Mouse (Mus musculus): ENCODE results near the gene Crlf3. TPM values are rescaled to one million over a fixed set of nuclear protein-coding genes. Genes with fewer than 3 reads are reported as not detected.
"Not testable (repeated sequence)": the region's sequence is repeated elsewhere in the genome, so short reads cannot be mapped to it uniquely, and the experiment has no call there.

Crlf3 gene
- polyA plus RNA-seq, 1 experiment, result 81.6 TPM

DNA sequence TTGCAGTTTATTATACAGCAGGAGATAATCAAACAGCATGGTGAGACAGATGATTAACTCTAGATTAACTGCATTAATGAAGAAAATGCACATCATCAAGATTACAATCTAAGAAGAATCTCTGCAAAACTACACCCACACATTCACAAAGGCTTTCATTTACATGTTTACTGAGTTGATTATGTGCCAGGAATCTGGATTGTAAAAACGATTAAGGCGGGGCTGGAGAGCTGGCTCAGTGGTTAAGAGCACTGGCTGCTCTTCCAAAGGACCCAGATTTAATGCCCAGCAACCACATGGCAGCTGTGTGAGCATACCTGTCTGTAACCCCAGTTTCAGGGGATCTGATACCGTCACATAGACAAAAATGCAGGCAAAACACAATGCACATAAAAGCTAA, 11.0 kb downstream of the Crlf3 start:
- no peak overlapping the region for H3K27ac ChIP-seq (ENCODE audit: insufficient read depth, low read depth, low read length)
- no peak overlapping the region for H3K4me3 ChIP-seq (ENCODE audit: insufficient read depth, low read length)
- H3K4me1 ChIP-seq (ENCODE audit: control insufficient read depth, insufficient read depth, low read length), result peaks cover 49% of the 10 kb centered on the region
- TF ChIP-seq CTCF (IDR thresholded peaks at IDR 0.05; ENCODE audit: low read depth, low read length) (no peak), POLR2A (IDR thresholded peaks at IDR 0.05; ENCODE audit: borderline replicate concordance, low read depth, low read length) (no peak)

DNA sequence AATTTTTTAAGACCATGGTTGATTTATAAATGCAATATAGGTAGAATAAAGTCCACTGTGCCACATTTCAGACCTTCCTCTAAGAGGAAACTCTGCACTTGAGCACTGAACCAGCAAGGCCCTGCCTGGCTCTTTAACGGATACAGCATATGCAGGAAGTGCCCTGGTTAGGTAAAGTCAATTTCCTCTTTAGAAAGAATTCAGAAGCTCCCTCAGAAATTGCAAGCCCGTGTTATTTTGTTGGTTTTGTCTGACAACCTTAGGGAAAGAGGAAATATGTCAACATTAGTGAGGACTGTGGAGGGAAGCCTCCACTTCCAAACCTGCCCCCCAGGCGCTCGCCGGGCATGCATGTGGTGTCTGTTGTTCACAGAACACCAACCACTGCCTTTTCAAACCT, 13.2 kb downstream of the Crlf3 start:
- Histone ChIP-seq H3K4me1 (ENCODE audit: control insufficient read depth, insufficient read depth, low read length) (peaks cover 35% of the 10 kb centered on the region), H3K27ac (ENCODE audit: insufficient read depth, low read depth, low read length) (peak overlapping the region; percentile 72), H3K4me3 (ENCODE audit: insufficient read depth, low read length) (no peak overlapping the region)
- TF ChIP-seq CTCF (IDR thresholded peaks at IDR 0.05; ENCODE audit: low read depth, low read length), result no peak
- TF ChIP-seq POLR2A (IDR thresholded peaks at IDR 0.05; ENCODE audit: borderline replicate concordance, low read depth, low read length), result no peak

DNA sequence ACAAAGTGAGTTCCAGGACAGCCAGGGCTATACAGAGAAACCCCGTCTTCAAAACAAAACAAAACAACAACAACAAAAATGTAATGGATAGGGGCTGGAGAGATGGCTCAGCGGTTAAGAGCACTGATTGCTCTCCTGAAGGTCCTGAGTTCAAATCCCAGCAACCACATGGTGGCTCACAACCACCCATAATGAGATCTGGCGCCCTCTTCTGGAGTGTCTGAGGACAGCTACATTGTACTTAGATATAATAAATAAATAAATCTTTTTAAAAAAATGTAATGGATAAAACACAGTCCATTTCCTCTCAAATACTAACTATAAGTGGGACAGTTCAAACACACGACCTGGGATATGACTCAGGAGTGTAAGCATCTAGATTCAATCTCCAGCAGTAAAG, 14.4 kb downstream of the Crlf3 start:
- H3K4me3 ChIP-seq (ENCODE audit: insufficient read depth, low read length); H3K27ac ChIP-seq (ENCODE audit: insufficient read depth, low read depth, low read length): not testable (repeated sequence)
- H3K4me1 ChIP-seq (ENCODE audit: control insufficient read depth, insufficient read depth, low read length), result peaks cover 30% of the 10 kb centered on the region

DNA sequence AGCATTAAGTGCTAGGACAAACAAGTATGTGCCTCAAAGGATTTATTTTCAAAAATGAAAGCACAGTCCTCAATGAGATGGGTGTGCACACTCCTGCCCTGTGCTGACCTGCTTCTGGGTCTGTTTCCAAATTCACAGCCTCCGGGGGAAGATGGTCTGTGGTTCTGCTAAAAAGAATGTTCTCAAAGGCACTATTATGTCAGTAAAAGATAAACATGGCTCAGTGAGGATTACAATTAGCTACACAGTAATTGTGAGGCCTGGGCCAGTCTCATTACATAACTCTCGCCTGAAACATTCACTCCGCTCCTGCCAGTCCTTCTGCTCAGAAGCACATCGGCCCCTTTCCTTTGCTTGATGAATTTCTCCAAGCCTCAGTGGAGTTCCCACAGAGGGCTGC, 18.6 kb downstream of the Crlf3 start:
- H3K4me3 ChIP-seq (ENCODE audit: insufficient read depth, low read length), result no peak overlapping the region
- H3K27ac ChIP-seq (ENCODE audit: insufficient read depth, low read depth, low read length), result no peak overlapping the region
- TF ChIP-seq POLR2A (IDR thresholded peaks at IDR 0.05; ENCODE audit: borderline replicate concordance, low read depth, low read length), result no peak
- no peak for TF ChIP-seq CTCF (IDR thresholded peaks at IDR 0.05; ENCODE audit: low read depth, low read length)

DNA sequence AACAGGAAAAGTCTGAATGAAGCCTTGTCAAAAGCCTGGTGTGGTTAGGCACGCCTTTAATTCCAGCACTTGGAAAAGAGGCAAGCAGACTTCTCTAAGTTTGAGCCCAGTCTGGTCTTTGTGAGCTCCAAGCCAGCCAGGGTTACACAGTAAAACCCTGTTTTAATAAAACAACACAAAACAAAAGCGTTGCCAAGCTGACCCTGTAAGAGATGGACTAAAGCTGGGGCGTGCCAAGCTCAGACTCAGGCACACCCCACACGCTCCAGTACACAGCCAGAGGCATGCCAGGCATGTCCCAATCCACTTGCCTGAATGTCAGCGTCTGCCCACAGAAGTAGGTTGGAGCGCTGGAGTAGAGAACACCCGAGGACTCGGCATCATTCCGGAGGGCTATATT, 24.6 kb downstream of the Crlf3 start:
- Histone ChIP-seq H3K27ac (ENCODE audit: insufficient read depth, low read depth, low read length) (no peak overlapping the region), H3K4me3 (ENCODE audit: insufficient read depth, low read length) (no peak overlapping the region), H3K4me1 (ENCODE audit: control insufficient read depth, insufficient read depth, low read length) (no peaks in the 10 kb centered on the region; the same call in 1 of the 2 replicates)
- TF ChIP-seq POLR2A (IDR thresholded peaks at IDR 0.05; ENCODE audit: borderline replicate concordance, low read depth, low read length) (no peak), CTCF (IDR thresholded peaks at IDR 0.05; ENCODE audit: low read depth, low read length) (no peak)

More for the DNA sequence above, 18.6 kb downstream of the Crlf3 start:
- H3K4me1 ChIP-seq (ENCODE audit: control insufficient read depth, insufficient read depth, low read length), result peaks cover 3% of the 10 kb centered on the region

DNA sequence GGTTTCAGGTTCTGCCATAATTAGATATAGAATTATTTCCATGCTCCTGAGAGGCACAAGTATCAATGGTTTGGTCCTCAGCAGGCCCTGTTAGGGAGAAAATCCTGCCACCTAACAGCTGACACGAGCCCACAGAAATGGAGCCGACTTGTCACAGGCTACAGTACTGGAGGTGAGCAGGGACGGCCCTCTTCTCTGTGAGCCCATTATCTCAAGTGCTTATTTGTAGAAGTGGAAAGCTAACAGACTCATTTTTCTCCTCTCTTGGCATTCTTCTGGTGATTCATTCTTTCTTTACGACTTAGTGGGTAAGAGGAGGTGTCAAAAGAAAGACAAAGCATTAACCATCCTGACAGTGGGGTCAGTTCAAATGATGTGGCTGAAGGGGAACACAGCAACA, 26.1 kb downstream of the Crlf3 start:
- Histone ChIP-seq H3K4me3 (ENCODE audit: insufficient read depth, low read length) (no peak overlapping the region), H3K27ac (ENCODE audit: insufficient read depth, low read depth, low read length) (no peak overlapping the region), H3K4me1 (ENCODE audit: control insufficient read depth, insufficient read depth, low read length) (no peaks in the 10 kb centered on the region; the same call in 1 of the 2 replicates)
- TF ChIP-seq POLR2A (IDR thresholded peaks at IDR 0.05; ENCODE audit: borderline replicate concordance, low read depth, low read length) (no peak), CTCF (IDR thresholded peaks at IDR 0.05; ENCODE audit: low read depth, low read length) (no peak)

DNA sequence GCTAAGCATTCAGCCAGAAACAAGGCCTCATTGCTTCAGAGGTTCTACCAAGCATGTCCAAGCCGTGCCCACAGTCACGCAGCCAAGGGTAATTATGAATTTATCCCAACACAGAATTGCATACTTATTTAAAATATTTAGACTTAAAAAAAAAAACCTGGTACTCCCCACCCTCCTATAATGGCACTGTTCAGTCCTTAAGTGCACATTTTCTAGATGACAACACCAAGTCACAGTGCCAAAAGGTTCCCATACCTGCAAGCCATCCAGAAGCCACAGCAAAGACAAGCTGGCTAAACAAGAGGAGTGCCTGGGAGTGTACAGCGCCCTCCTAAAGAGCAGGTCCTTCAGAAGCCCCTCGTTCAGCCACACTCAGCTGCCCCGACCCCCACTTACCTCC, 27.6 kb downstream of the Crlf3 start:
- TF ChIP-seq POLR2A (IDR thresholded peaks at IDR 0.05; ENCODE audit: borderline replicate concordance, low read depth, low read length) (no peak), CTCF (IDR thresholded peaks at IDR 0.05; ENCODE audit: low read depth, low read length) (no peak)
- Histone ChIP-seq H3K27ac (ENCODE audit: insufficient read depth, low read depth, low read length) (no peak overlapping the region), H3K4me1 (ENCODE audit: control insufficient read depth, insufficient read depth, low read length) (no peaks in the 10 kb centered on the region; the same call in 1 of the 2 replicates), H3K4me3 (ENCODE audit: insufficient read depth, low read length) (no peak overlapping the region)

DNA sequence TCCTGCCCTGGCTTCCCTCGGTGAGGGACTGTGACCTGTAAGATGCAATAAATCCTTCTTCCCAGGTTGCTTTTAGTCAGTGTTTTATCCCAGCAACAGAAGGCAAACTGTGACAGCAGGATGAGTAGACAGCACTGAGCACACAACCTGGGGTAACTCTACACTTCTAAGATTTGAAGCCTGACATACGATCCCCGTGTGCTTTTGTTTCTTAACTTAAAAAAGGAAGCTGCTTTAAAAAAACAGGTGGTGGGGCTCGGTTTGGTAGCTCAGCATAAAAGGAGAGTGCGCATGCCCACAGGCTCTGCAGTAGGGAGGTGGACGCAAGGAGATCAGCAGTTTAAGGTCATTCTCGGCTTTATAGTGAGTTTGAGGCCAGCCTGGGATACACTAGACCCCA, 28.3 kb downstream of the Crlf3 start:
- H3K4me1 ChIP-seq (ENCODE audit: control insufficient read depth, insufficient read depth, low read length), result no peaks in the 10 kb centered on the region
- TF ChIP-seq POLR2A (IDR thresholded peaks at IDR 0.05; ENCODE audit: borderline replicate concordance, low read depth, low read length) (no peak), CTCF (IDR thresholded peaks at IDR 0.05; ENCODE audit: low read depth, low read length) (no peak)

DNA sequence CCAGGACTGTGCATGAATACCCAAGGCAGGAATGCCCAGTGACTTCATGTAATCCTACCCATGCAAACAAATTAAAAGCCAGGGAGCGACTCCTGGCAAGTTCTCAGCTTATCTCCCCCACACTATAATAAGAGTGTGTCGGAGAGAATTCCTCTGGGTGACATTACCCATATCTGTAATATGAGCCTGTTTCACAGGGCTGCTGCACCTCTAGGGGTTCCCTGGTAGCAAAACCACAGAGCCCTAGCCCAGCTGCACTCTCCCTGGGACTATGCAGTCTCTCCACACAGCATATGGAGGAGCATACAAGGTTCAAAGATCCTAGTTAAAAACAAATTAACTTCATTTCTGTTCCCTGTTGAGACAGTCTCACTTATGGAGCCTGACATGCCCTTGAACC, 30.7 kb downstream of the Crlf3 start:
- no peak for TF ChIP-seq POLR2A (IDR thresholded peaks at IDR 0.05; ENCODE audit: borderline replicate concordance, low read depth, low read length)
- TF ChIP-seq CTCF (IDR thresholded peaks at IDR 0.05; ENCODE audit: low read depth, low read length), result no peak
- H3K4me1 ChIP-seq (ENCODE audit: control insufficient read depth, insufficient read depth, low read length), result no peaks in the 10 kb centered on the region

More for the DNA sequence above, 28.3 kb downstream of the Crlf3 start:
- no peak overlapping the region for H3K27ac ChIP-seq (ENCODE audit: insufficient read depth, low read depth, low read length)
- H3K4me3 ChIP-seq (ENCODE audit: insufficient read depth, low read length), result no peak overlapping the region

DNA sequence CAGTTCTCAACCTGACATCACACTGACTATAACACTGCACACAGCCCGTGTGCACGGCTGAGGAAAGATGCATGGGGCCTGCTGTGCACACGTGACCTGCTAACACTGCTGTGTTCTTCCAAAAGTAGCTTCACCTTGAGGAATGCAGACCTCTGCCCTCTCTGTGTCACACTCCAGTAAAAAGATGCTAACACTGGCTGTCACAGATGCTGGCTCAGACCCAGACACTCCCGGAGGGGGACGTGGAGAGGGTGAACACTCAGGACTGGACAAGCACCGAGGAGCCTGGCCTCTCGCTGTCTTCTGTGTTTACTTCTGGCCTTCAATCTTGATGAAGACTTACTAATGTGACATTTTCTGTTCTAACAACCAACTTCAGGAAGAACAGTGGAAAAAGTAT, 33.9 kb downstream of the Crlf3 start:
- TF ChIP-seq POLR2A (IDR thresholded peaks at IDR 0.05; ENCODE audit: borderline replicate concordance, low read depth, low read length), result no peak
- TF ChIP-seq CTCF (IDR thresholded peaks at IDR 0.05; ENCODE audit: low read depth, low read length), result no peak
- Histone ChIP-seq H3K4me1 (ENCODE audit: control insufficient read depth, insufficient read depth, low read length) (peaks cover 15% of the 10 kb centered on the region), H3K27ac (ENCODE audit: insufficient read depth, low read depth, low read length) (no peak overlapping the region), H3K4me3 (ENCODE audit: insufficient read depth, low read length) (no peak overlapping the region)

More for the DNA sequence above, 30.7 kb downstream of the Crlf3 start:
- H3K27ac ChIP-seq (ENCODE audit: insufficient read depth, low read depth, low read length), result no peak overlapping the region
- H3K4me3 ChIP-seq (ENCODE audit: insufficient read depth, low read length), result no peak overlapping the region

DNA sequence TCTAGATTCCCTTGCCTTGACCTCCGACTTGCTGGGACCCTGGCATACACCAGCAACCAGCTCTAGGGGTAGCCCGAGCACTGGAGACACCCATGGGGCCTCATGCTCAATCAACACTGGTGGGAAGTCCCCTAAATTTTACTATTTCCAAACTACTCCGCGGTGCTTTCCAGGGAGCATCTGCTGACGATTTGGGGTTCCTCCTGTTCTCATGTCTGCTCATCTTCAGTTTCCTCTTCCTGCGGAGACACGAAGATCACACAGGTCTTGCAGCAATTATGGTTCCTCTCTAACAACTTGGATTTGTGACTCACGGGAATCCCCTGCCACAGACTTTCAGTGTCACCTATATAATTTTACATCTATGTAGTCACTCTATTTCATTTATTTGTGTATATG, 37.4 kb downstream of the Crlf3 start:
- TF ChIP-seq CTCF (IDR thresholded peaks at IDR 0.05; ENCODE audit: low read depth, low read length), result no peak
- TF ChIP-seq POLR2A (IDR thresholded peaks at IDR 0.05; ENCODE audit: borderline replicate concordance, low read depth, low read length), result no peak
- Histone ChIP-seq H3K27ac (ENCODE audit: insufficient read depth, low read depth, low read length) (peak overlapping the region; percentile 4; the same call in 1 of the 2 replicates), H3K4me1 (ENCODE audit: control insufficient read depth, insufficient read depth, low read length) (peaks cover 15% of the 10 kb centered on the region), H3K4me3 (ENCODE audit: insufficient read depth, low read length) (no peak overlapping the region)

All from bone marrow macrophage, adult 2 months (primary cell).